11 mouse cellular contexts compared by ENCODE assay signal in the genomic region with DNA sequence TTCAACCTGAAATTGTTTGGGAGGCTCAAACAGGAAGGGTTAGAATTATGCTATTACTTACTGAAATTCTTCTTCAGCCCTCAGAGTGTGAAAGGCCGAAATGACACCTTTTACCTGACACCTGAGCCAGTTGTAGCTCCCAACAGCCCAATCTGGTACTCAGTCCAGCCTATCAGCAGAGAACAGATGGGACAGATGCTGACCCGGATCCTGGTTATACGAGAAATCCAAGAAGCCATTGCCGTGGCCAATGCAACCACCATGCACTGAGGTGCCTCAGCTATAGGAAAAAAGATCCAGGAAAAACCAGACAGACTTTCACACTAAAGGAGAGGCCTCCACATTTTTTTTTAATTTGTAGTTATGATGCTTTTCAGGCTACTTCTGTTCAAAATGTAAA.
"Had no signal": no experiment of that assay in that cellular context is flagged by ENCODE, and none has a peak within 500 bp of the region (broad histone marks: within the 10 kb centered on the region; RNA-seq: fewer than 3 reads in every experiment).

No protein-coding gene starts in this region.

- ATAC-seq: midbrain, embryonic 16.5 days had no signal

- H3K4me3 ChIP-seq: liver, embryonic 15.5 days had no signal

- H3K27ac ChIP-seq: limb, embryonic 13.5 days; liver, embryonic 15.5 days had no signal

- H3K4me2 ChIP-seq: liver, embryonic 15.5 days had no signal

- H3K9me3 ChIP-seq: limb, embryonic 13.5 days; liver, embryonic 15.5 days had no signal

- H3K27me3 ChIP-seq: limb, embryonic 13.5 days; liver, embryonic 15.5 days had no signal

- DNase-seq: kidney, adult 2 months; kidney, postnatal 25 days; layer of hippocampus, adult 9-11 months; layer of hippocampus, postnatal 36 days; lung, embryonic 14.5 days; right cerebral cortex, adult 18-20 months; right cerebral cortex, postnatal 25 days; thymus, postnatal 4 days had no signal

- H3K9ac ChIP-seq: liver, embryonic 15.5 days; lung, embryonic 14.5 days had no signal
